Mouse (Mus musculus) liver, embryonic 12.5 days (tissue): ENCODE measurements around the gene Epyc. TPM values are rescaled to one million over a fixed set of nuclear protein-coding genes. Genes with fewer than 3 reads are reported as not detected.
"Not testable (repeated sequence)": the region's sequence is repeated elsewhere in the genome, so short reads cannot be mapped to it uniquely, and the experiment has no call there.

Source experiments
- ATAC-seq: fragments of 200-750 bp; cut with Nextera tagmentation; 2 replicates; pipeline ENCODE4 v1.8.0; 2017; ENCODE audit warnings: moderate number of reproducible peaks, mild to moderate bottlenecking, moderate library complexity
- H3K27ac ChIP-seq: fragments of 300-500 bp; sonication (generic); 2 replicates; pipeline ENCODE4 v1.5.1; 2016; ENCODE audit warnings: mild to moderate bottlenecking
- H3K27me3 ChIP-seq: fragments of 300-500 bp; sonication (generic); replicated peaks from 2 replicates; pipeline ENCODE4 v1.6.1; 2016; ENCODE audit warnings: mild to moderate bottlenecking, moderate library complexity
- H3K36me3 ChIP-seq: fragments of 300-500 bp; sonication (generic); 2 replicates; pipeline ENCODE4 v1.6.1; 2016; ENCODE audit warnings: mild to moderate bottlenecking, moderate library complexity
- H3K4me1 ChIP-seq: fragments of 300-500 bp; sonication (generic); 2 replicates; pipeline ENCODE4 v1.6.1; 2016
- H3K4me2 ChIP-seq: fragments of 300-500 bp; sonication (generic); 2 replicates; pipeline ENCODE4 v1.6.1; 2016; ENCODE audit warnings: mild to moderate bottlenecking, moderate library complexity
- H3K4me3 ChIP-seq: fragments of 300-500 bp; sonication (generic); 2 replicates; pipeline ENCODE4 v1.5.1; 2016; ENCODE audit warnings: mild to moderate bottlenecking, moderate library complexity
- H3K9ac ChIP-seq: fragments of 300-500 bp; sonication (generic); 2 replicates; pipeline ENCODE4 v1.6.1; 2016; ENCODE audit warnings: mild to moderate bottlenecking, moderate library complexity
- H3K9me3 ChIP-seq: fragments of 300-500 bp; sonication (generic); replicated peaks from 2 replicates; pipeline ENCODE4 v1.6.1; 2016; ENCODE audit warnings: mild to moderate bottlenecking, moderate library complexity
- WGBS: fragments of 180-500 bp; shearing (Covaris S2); methylation state at CpG from one replicate; pipeline ENCODE4 v1.1.7; 2016; ENCODE audit not compliant: insufficient replicate concordance; 5-methylcytosine and 5-hydroxymethylcytosine counted together
- polyA plus RNA-seq: library from polyadenylated mRNA; unstranded; fragments of >200 nt; fragmentation: Nextera tagmentation; extraction: Ambion mirVana; gene quantifications from 2 replicates; pipeline ENCODE4 v1.2.1, GENCODE M21; 2016

Epyc gene
- polyA plus RNA-seq, 1 experiment from 2014 or later = 0.23 TPM

DNA sequence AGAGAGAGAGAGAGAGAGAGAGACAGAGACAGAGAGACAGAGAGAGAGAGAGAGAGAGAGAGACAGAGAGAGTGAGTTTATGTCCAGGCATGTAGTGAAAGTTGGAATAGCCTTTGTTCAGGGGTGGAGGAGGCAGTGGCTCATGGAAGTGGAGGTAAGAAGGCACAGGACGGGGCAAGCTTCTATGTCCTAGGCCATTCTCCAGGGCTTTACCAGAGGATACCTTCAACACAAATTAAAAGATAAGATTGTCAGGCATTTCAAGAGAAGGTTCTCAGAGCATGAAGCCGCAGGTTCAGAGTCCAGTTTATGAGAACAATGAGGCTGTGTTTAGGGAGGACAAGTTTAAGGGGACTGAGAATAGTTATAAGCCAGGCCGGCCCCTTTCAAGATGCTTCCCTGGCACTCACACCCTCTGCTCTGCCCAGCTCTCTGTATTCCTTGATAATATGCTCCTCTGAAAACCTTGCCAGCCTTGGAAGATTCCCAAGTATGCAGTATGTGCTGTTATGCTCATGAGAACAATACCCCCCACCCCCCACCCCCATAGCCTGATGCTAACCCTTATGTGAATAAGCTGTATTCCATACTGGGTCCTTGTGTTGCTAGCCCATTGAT, 71.5 kb downstream of the Epyc start:
- no peaks in the 10 kb centered on the region for H3K27me3 ChIP-seq
- H3K4me2 ChIP-seq = no peak overlapping the region
- no peaks in the 10 kb centered on the region for H3K9me3 ChIP-seq
- no peaks in the 10 kb centered on the region for H3K4me1 ChIP-seq
- no peaks in the 10 kb centered on the region for H3K36me3 ChIP-seq
- no peak overlapping the region for H3K4me3 ChIP-seq
- WGBS = 67% methylated on average over 3 of the region's 3 CpGs
- H3K9ac ChIP-seq = no peak overlapping the region
- no peak for ATAC-seq
- no peak overlapping the region for H3K27ac ChIP-seq

DNA sequence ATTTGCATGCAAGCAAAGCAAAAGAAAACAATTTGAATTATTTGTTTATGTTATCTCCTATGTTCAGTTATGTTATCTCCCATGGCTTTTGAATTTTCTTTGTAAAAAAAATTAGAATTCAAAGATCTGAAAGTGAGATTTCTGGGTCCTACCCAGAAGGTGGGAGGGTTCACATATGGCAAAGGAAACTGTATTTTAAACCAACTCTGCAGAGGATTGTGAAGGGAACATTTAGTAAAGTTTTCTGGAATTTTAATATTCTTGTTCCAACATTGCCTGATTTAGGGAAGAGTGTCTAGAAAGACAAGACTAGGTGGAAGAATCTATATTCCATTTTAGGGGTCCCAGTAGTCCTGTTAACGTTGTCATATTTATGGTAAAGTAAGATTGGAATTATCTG, 73.4 kb downstream of the Epyc start:
- H3K9me3 ChIP-seq = no peaks in the 10 kb centered on the region
- H3K4me3 ChIP-seq = no peak overlapping the region
- H3K4me2 ChIP-seq = no peak overlapping the region
- H3K27ac ChIP-seq = no peak overlapping the region
- H3K9ac ChIP-seq = no peak overlapping the region
- 44% methylated on average over 1 of the region's 1 CpGs for WGBS
- no peaks in the 10 kb centered on the region for H3K4me1 ChIP-seq
- no peaks in the 10 kb centered on the region for H3K27me3 ChIP-seq
- H3K36me3 ChIP-seq = no peaks in the 10 kb centered on the region
- ATAC-seq = no peak

DNA sequence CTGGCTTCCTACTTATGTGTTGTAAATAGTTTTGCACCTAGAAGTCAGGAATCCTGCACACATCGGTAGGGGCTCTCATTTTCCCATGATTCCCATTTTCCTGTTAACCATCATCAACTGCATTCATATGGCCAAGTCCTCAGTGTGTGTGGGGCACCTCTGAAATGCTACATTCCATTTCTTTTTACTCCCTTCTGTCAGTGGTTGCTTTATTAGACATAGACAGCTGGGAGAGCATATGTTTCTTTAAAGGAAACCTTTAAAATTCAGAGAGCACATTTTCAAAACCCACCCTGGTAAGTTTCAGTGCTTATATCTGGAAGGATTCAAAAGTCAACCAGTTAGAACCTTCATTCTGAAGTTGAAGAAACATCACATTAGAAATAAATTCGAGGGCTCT, 74.2 kb downstream of the Epyc start:
- Histone ChIP-seq H3K4me3 (no peak overlapping the region), H3K27ac (no peak overlapping the region), H3K4me2 (no peak overlapping the region), H3K9ac (no peak overlapping the region), H3K27me3 (no peaks in the 10 kb centered on the region), H3K36me3 (no peaks in the 10 kb centered on the region), H3K4me1 (no peaks in the 10 kb centered on the region), H3K9me3 (no peaks in the 10 kb centered on the region)
- 38% methylated on average over 2 of the region's 2 CpGs for WGBS
- ATAC-seq = no peak

DNA sequence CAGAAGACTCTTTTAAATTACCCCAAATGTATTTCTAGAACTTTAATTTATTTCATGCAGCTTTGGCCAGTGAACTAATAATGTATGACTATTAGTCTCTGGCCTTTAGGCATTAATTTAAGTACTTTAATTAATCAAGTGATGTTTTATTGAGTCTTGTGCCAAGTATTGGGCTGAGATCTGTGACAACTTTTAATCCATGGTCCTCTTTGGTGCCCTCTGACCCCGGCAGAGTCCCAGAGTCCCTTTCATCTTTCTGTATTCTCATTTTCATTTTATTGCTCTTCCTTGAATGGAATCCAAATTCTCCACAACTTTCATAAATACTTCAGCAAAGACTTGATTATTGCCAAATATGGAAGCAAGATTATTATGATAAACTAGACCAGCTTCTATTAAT, 76.8 kb downstream of the Epyc start:
- H3K4me3 ChIP-seq = no peak overlapping the region
- H3K27me3 ChIP-seq = no peaks in the 10 kb centered on the region
- H3K4me2 ChIP-seq = no peak overlapping the region
- no peaks in the 10 kb centered on the region for H3K36me3 ChIP-seq
- 64% methylated on average over 1 of the region's 1 CpGs for WGBS
- H3K27ac ChIP-seq = no peak overlapping the region
- ATAC-seq = no peak
- no peaks in the 10 kb centered on the region for H3K9me3 ChIP-seq
- no peak overlapping the region for H3K9ac ChIP-seq
- no peaks in the 10 kb centered on the region for H3K4me1 ChIP-seq

DNA sequence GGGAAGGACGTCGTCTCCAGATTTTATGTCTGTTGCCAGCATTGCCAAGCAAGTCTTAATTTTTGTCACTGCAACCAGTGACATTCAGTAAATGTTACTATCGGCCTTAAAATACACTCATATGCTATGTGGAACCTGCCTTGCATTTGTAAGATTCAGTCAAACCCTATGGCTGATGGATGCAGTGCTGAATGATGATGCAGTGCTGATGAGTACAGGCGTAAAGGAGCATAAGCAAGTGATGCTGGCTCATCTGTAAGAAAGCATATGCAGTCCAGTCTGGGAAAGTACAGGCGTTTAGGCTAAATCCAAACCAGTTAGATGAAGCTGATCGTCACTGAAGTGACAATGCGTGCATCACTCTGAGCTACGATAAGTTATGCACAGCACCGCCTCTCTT, 78.8 kb downstream of the Epyc start:
- Histone ChIP-seq H3K36me3 (no peaks in the 10 kb centered on the region), H3K27ac (no peak overlapping the region), H3K9me3 (no peaks in the 10 kb centered on the region), H3K27me3 (no peaks in the 10 kb centered on the region), H3K4me2 (no peak overlapping the region), H3K4me1 (no peaks in the 10 kb centered on the region), H3K4me3 (no peak overlapping the region), H3K9ac (no peak overlapping the region)
- 78% methylated on average over 9 of the region's 9 CpGs for WGBS
- ATAC-seq = no peak

DNA sequence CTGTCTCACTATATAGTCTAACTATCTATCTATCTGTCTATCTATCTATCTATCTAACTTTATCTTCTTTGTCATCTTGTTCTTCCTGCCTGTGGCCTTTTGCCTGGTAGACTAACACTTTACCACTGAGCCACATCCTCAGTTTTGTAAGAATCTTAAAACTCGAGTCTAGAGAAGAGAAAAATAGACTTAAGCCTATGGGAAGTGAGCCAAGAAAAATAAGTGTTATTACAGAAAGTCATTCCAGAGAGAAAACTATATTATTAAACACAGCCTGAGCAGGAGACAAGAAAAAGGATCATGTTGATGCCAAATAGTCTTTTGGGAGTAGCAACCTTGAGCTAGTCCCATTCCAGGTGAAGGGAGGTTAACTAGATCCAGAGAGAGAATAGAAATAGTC, 82.1 kb downstream of the Epyc start:
- no peak for ATAC-seq
- Histone ChIP-seq H3K9ac (no peak overlapping the region), H3K4me1 (no peaks in the 10 kb centered on the region), H3K27ac (no peak overlapping the region), H3K27me3 (no peaks in the 10 kb centered on the region), H3K4me3 (no peak overlapping the region), H3K36me3 (no peaks in the 10 kb centered on the region), H3K4me2 (no peak overlapping the region), H3K9me3 (no peaks in the 10 kb centered on the region)
- WGBS = 29% methylated on average over 1 of the region's 1 CpGs

DNA sequence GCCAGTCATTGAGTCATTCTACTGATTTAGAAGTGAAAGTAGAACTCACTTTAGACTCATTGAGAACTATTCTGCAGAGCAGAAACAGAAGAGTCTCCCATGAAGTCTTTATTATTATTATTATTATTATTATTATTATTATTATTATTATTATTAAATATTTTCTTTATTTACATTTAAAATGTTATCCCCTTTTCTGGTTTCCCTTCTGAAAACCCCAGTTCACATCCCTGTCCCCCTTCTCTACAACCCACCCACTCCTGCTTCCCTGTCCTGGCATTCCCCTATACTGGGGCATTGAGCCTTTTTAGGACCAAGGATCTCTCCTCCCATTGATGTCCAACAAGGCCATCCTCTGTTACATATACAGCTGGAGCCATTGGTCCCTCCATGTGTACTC, 82.8 kb downstream of the Epyc start, which contains the start of gene C030005K15Rik:
TSS of gene C030005K15Rik (minus strand) at position 101 of the 400 bp plus-strand sequence.
- not testable (repeated sequence) for H3K9me3 ChIP-seq, H3K4me3 ChIP-seq, H3K4me2 ChIP-seq, H3K27ac ChIP-seq, ATAC-seq, H3K27me3 ChIP-seq, H3K36me3 ChIP-seq, H3K4me1 ChIP-seq, H3K9ac ChIP-seq

Other genes with a start within 250 kb of the Epyc start
- gene Dcn, start 164.5 kb upstream of the Epyc start, polyA plus RNA-seq = 33.5 and 40.6 TPM in 2 replicates
- 46.3 and 51.1 TPM in 2 replicates for gene Lum, start 78.9 kb upstream of the Epyc start, polyA plus RNA-seq
- 0.10 TPM in 1 of 2 replicates, not detected in the other for gene Kera, start 37.2 kb upstream of the Epyc start, polyA plus RNA-seq
- gene Ccer1, start 49.0 kb downstream of the Epyc start, polyA plus RNA-seq = not detected in 2 replicates
- gene C030005K15Rik, start 82.7 kb downstream of the Epyc start, polyA plus RNA-seq = not detected in 2 replicates